Comparison of ENCODE assay signal across 26 mouse cellular contexts in genomic region chr6:149040099-149040498, GRCm38 (mm10).
DNase-seq lines count a peak whose midpoint lies in the region; ATAC-seq lines count a peak whose summit lies in the region.
"Had no signal": no experiment of that assay in that cellular context is flagged by ENCODE, and none has a peak within 500 bp of the region (broad histone marks: within the 10 kb centered on the region; RNA-seq: fewer than 3 reads in every experiment).

No protein-coding gene starts in this region.

- H3K4me2 ChIP-seq in forebrain, embryonic 15.5 days (replicated peaks), result no peak overlapping the region
- H3K4me2 ChIP-seq: heart, embryonic 15.5 days; limb, embryonic 12.5 days; liver, embryonic 15.5 days; lung, embryonic 14.5 days; midbrain, embryonic 12.5 days; neural tube, embryonic 13.5 days had no signal

- H3K9me3 ChIP-seq in forebrain, embryonic 15.5 days, result no peaks in the 10 kb centered on the region
- H3K9me3 ChIP-seq: heart, embryonic 15.5 days; limb, embryonic 12.5 days; liver, embryonic 15.5 days; megakaryocyte, embryonic 14.5 days; midbrain, embryonic 12.5 days; neural tube, embryonic 13.5 days had no signal

- DNase-seq in adrenal gland, postnatal 36 days, result no peak
- no peak for DNase-seq in kidney, postnatal 14 days
- DNase-seq: adrenal gland, adult 2 months; cerebellum, adult 9-10 months; forebrain, postnatal 0 days; kidney, adult 8-10 months; lung, embryonic 14.5 days; retina, postnatal 1 day; right cerebral cortex, postnatal 25 days; spleen, adult 18-20 months; thymus, postnatal 4 days had no signal

- H3K36me3 ChIP-seq in forebrain, embryonic 15.5 days, result peaks cover 5% of the 10 kb centered on the region; the same call in 1 of the 2 replicates
- H3K36me3 ChIP-seq: heart, embryonic 15.5 days; liver, embryonic 15.5 days had no signal

- H3K27ac ChIP-seq in forebrain, embryonic 15.5 days (replicated peaks), result no peak overlapping the region
- H3K27ac ChIP-seq: heart, embryonic 15.5 days; kidney, postnatal 0 days; limb, embryonic 12.5 days; liver, embryonic 15.5 days; midbrain, embryonic 12.5 days; neural tube, embryonic 13.5 days had no signal

- no peaks in the 10 kb centered on the region for H3K4me1 ChIP-seq in forebrain, embryonic 15.5 days
- H3K4me1 ChIP-seq: heart, embryonic 15.5 days; limb, embryonic 12.5 days; liver, embryonic 15.5 days; megakaryocyte, embryonic 14.5 days; midbrain, embryonic 12.5 days had no signal

- 70% methylated on average over 4 of the region's 4 CpGs for WGBS in forebrain, embryonic 15.5 days

- no peak overlapping the region for H3K9ac ChIP-seq in forebrain, embryonic 15.5 days (replicated peaks)
- H3K9ac ChIP-seq: forebrain, postnatal 0 days; heart, embryonic 15.5 days; limb, embryonic 12.5 days; liver, embryonic 15.5 days; lung, embryonic 14.5 days; midbrain, embryonic 12.5 days; neural tube, embryonic 13.5 days had no signal

- H3K4me3 ChIP-seq in forebrain, embryonic 15.5 days, result no peak overlapping the region
- H3K4me3 ChIP-seq: erythroblast, embryonic 14.5 days; heart, embryonic 15.5 days; limb, embryonic 12.5 days; liver, embryonic 15.5 days; megakaryocyte, embryonic 14.5 days; midbrain, embryonic 12.5 days; myocyte; neural tube, embryonic 13.5 days had no signal

- H3K27me3 ChIP-seq in forebrain, embryonic 15.5 days, result no peaks in the 10 kb centered on the region
- H3K27me3 ChIP-seq: heart, embryonic 15.5 days; limb, embryonic 12.5 days; liver, embryonic 15.5 days; megakaryocyte, embryonic 14.5 days; midbrain, embryonic 12.5 days; neural tube, embryonic 13.5 days had no signal

- ATAC-seq in CD4-positive, CD25-positive, alpha-beta regulatory T cell, adult 4 months, result peak; percentile 77
- 0 out of 2 replicates have a peak, but pooled peaks have one; percentile 42 for ATAC-seq in common myeloid progenitor, adult 5-6 weeks (replicated peaks; ENCODE audit: low read depth, poor library complexity, severe bottlenecking)
- ATAC-seq in megakaryocyte progenitor cell, adult 5-6 weeks (replicated peaks; ENCODE audit: poor library complexity), result peak; percentile 73
- ATAC-seq in forebrain, embryonic 15.5 days (replicated peaks), result no peak
- ATAC-seq: forebrain, postnatal 0 days; hindbrain, embryonic 16.5 days; intestine, embryonic 16.5 days had no signal
